Mouse (Mus musculus) right cerebral cortex, adult 2 months (tissue): ENCODE results near the gene Gm16181.

ENCODE experiments used
- DNase-seq, 2 experiments: peaks; one replicate each; pipeline ENCODE4 v3.0.0; 2021 to 2022; ENCODE audit warnings: low spot score in 2 of 2

Gm16181 gene

GRCm38 (mm10) chr17:35269653-35270347 lies 49.2 kb downstream of the Gm16181 start:
- no peak for DNase-seq

DNA sequence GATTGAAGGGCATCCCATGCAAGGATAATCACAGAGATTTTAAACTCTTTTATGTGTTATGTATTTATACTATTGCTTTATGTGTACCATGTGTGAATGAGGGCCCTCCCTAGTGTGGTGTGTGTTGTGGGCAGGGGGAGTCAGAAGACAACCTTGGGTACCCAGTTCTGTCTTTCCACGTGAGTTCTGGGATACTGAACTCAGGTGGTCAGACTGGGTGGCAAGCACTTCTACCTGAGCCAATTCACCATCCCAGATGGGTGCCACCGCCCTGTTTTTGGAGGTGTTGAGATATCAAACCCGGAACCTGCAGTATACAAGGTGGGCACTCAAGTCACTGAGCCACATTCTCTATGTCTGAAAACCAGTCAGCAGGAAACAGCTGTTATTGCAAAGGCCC lies 51.6 kb downstream of the Gm16181 start:
- no peak for DNase-seq
